Mouse (Mus musculus): ENCODE results near the gene Hist1h2be. TPM values are rescaled to one million over a fixed set of nuclear protein-coding genes. Genes with fewer than 3 reads are reported as not detected.
"Not testable (repeated sequence)": the region's sequence is repeated elsewhere in the genome, so short reads cannot be mapped to it uniquely, and the experiment has no call there.

Gene Hist1h2be
- total and polyA plus RNA-seq, 2 experiments, result 0.28 to 5.4 TPM

- peak; percentile 99 for DNase-seq (ENCODE audit: extremely low read depth, low read depth, low spot score)
- Histone ChIP-seq H3K27me3 (ENCODE audit: control insufficient read depth, insufficient read depth, low read length) (no peaks in the 10 kb centered on the region), H3K4me3 (ENCODE audit: insufficient read depth, low read depth, low read length) (peak within 1 kb of the TSS; percentile 58; the same call in 1 of the 2 replicates), H3K4me1 (ENCODE audit: control insufficient read depth, insufficient read depth, low read length) (peaks cover 14% of the 10 kb centered on the region; the same call in 1 of the 2 replicates), H3K9ac (ENCODE audit: low read depth, low read length) (peak within 1 kb of the TSS; percentile 79), H3K79me2 (ENCODE audit: control insufficient read depth, insufficient read depth, low read length) (no peaks in the 10 kb centered on the region), H3K36me3 (ENCODE audit: control insufficient read depth, insufficient read depth, low read length) (no peaks in the 10 kb centered on the region), H3K27ac (replicated peaks; ENCODE audit: insufficient read depth, low read depth, low read length) (peak within 1 kb of the TSS; percentile 73)
- TF ChIP-seq POLR2A (IDR thresholded peaks at IDR 0.05; ENCODE audit: extremely low read depth, insufficient read depth, low read length) (0 out of 2 replicates have a peak, but pooled peaks have one; percentile 47), CTCF (IDR thresholded peaks at IDR 0.05; ENCODE audit: low read depth, low read length) (no peak)
- WGBS, result under 1% methylated on average over 18 of the region's 18 CpGs
These were observed 49.9 kb downstream of the Hist1h2be start, which contains the start of the genes Hist1h2ae and Hist1h2bg for GRCm38 (mm10) chr13:23571022-23571503. TSS of gene Hist1h2ae (minus strand) at chr13:23571220. TSS of gene Hist1h2bg (plus strand) at chr13:23571396.

GRCm38 (mm10) chr13:23570261-23571021 is 50.5 kb downstream of the Hist1h2be start:
- 5% methylated on average over 29 of the region's 41 CpGs for WGBS
- H3K79me2 ChIP-seq (ENCODE audit: control insufficient read depth, insufficient read depth, low read length); H3K27me3 ChIP-seq (ENCODE audit: control insufficient read depth, insufficient read depth, low read length): not testable (repeated sequence)

GRCm38 (mm10) chr13:23564482-23564881 is 56.4 kb downstream of the Hist1h2be start:
- Histone ChIP-seq H3K36me3 (ENCODE audit: control insufficient read depth, insufficient read depth, low read length) (no peaks in the 10 kb centered on the region), H3K27me3 (ENCODE audit: control insufficient read depth, insufficient read depth, low read length) (no peaks in the 10 kb centered on the region), H3K4me1 (ENCODE audit: control insufficient read depth, insufficient read depth, low read length) (0 out of 2 replicates have a peak, but pooled peaks cover 4% of the 10 kb centered on the region), H3K9ac (ENCODE audit: low read depth, low read length) (no peak overlapping the region), H3K79me2 (ENCODE audit: control insufficient read depth, insufficient read depth, low read length) (no peaks in the 10 kb centered on the region), H3K4me3 (ENCODE audit: insufficient read depth, low read depth, low read length) (no peak overlapping the region), H3K27ac (replicated peaks; ENCODE audit: insufficient read depth, low read depth, low read length) (no peak overlapping the region)
- 62% methylated on average over 2 of the region's 2 CpGs for WGBS
- no peak for DNase-seq (ENCODE audit: extremely low read depth, low read depth, low spot score)
- TF ChIP-seq CTCF (IDR thresholded peaks at IDR 0.05; ENCODE audit: low read depth, low read length) (no peak), POLR2A (IDR thresholded peaks at IDR 0.05; ENCODE audit: extremely low read depth, insufficient read depth, low read length) (no peak)

More at GRCm38 (mm10) chr13:23570261-23571021, 50.5 kb downstream of the Hist1h2be start:
- peak overlapping the region; percentile 58 for H3K27ac ChIP-seq (replicated peaks; ENCODE audit: insufficient read depth, low read depth, low read length)
- not testable (repeated sequence) for DNase-seq (ENCODE audit: extremely low read depth, low read depth, low spot score); H3K36me3 ChIP-seq (ENCODE audit: control insufficient read depth, insufficient read depth, low read length)
- H3K4me3 ChIP-seq (ENCODE audit: insufficient read depth, low read depth, low read length), result peak overlapping the region; percentile 41; the same call in 1 of the 2 replicates
- H3K9ac ChIP-seq (ENCODE audit: low read depth, low read length), result peak overlapping the region; percentile 79
- H3K4me1 ChIP-seq (ENCODE audit: control insufficient read depth, insufficient read depth, low read length), result peaks cover 12% of the 10 kb centered on the region; the same call in 1 of the 2 replicates

- Histone ChIP-seq H3K79me2 (ENCODE audit: control insufficient read depth, insufficient read depth, low read length) (no peaks in the 10 kb centered on the region), H3K36me3 (ENCODE audit: control insufficient read depth, insufficient read depth, low read length) (no peaks in the 10 kb centered on the region), H3K27me3 (ENCODE audit: control insufficient read depth, insufficient read depth, low read length) (no peaks in the 10 kb centered on the region), H3K4me3 (ENCODE audit: insufficient read depth, low read depth, low read length) (peak overlapping the region; percentile 56), H3K9ac (ENCODE audit: low read depth, low read length) (peak overlapping the region; percentile 61), H3K4me1 (ENCODE audit: control insufficient read depth, insufficient read depth, low read length) (0 out of 2 replicates have a peak, but pooled peaks cover 4% of the 10 kb centered on the region), H3K27ac (replicated peaks; ENCODE audit: insufficient read depth, low read depth, low read length) (peak overlapping the region; percentile 90)
- DNase-seq (ENCODE audit: extremely low read depth, low read depth, low spot score), result peak; percentile 82
- 1% methylated on average over 18 of the region's 18 CpGs for WGBS
- no peak for TF ChIP-seq POLR2A (IDR thresholded peaks at IDR 0.05; ENCODE audit: extremely low read depth, insufficient read depth, low read length)
- peak; percentile 19; the same call in 1 of the 2 replicates for TF ChIP-seq CTCF (IDR thresholded peaks at IDR 0.05; ENCODE audit: low read depth, low read length)
These were observed 58.0 kb downstream of the Hist1h2be start for GRCm38 (mm10) chr13:23562699-23563462.

GRCm38 (mm10) chr13:23561883-23562659 is 58.9 kb downstream of the Hist1h2be start, which contains the start of gene Hist1h3e:
TSS of gene Hist1h3e (minus strand) at chr13:23562369.
- WGBS, result under 1% methylated on average over 60 of the region's 67 CpGs
- not testable (repeated sequence) for H3K36me3 ChIP-seq (ENCODE audit: control insufficient read depth, insufficient read depth, low read length); H3K27me3 ChIP-seq (ENCODE audit: control insufficient read depth, insufficient read depth, low read length); H3K79me2 ChIP-seq (ENCODE audit: control insufficient read depth, insufficient read depth, low read length); H3K4me1 ChIP-seq (ENCODE audit: control insufficient read depth, insufficient read depth, low read length)
- peak; percentile 99 for DNase-seq (ENCODE audit: extremely low read depth, low read depth, low spot score)
- Histone ChIP-seq H3K27ac (replicated peaks; ENCODE audit: insufficient read depth, low read depth, low read length) (peak within 1 kb of the TSS; percentile 90), H3K4me3 (ENCODE audit: insufficient read depth, low read depth, low read length) (peak within 1 kb of the TSS; percentile 61), H3K9ac (ENCODE audit: low read depth, low read length) (peak within 1 kb of the TSS; percentile 71)
- peak; percentile 94 for TF ChIP-seq POLR2A (IDR thresholded peaks at IDR 0.05; ENCODE audit: extremely low read depth, insufficient read depth, low read length)

DNA sequence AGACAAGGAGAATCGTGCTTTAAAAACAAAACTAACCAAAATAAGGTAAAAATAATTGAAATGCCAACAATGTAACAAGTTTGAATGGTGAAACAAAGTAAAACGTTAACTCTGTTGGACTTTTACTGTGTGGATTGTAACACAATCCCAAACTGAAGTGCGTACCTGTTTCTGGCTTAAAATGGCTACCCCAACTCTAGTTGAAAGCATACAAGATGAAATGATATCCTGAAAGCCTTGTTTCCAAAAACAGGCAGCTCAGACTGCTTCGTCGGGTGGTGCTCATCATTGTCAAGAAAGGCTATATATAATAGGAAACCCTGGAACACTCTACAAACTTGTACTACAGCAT is 59.4 kb downstream of the Hist1h2be start:
- H3K9ac ChIP-seq (ENCODE audit: low read depth, low read length), result peak overlapping the region; percentile 60
- H3K4me3 ChIP-seq (ENCODE audit: insufficient read depth, low read depth, low read length), result peak overlapping the region; percentile 59
- H3K4me1 ChIP-seq (ENCODE audit: control insufficient read depth, insufficient read depth, low read length); H3K36me3 ChIP-seq (ENCODE audit: control insufficient read depth, insufficient read depth, low read length); H3K79me2 ChIP-seq (ENCODE audit: control insufficient read depth, insufficient read depth, low read length); H3K27me3 ChIP-seq (ENCODE audit: control insufficient read depth, insufficient read depth, low read length); H3K27ac ChIP-seq (replicated peaks; ENCODE audit: insufficient read depth, low read depth, low read length); DNase-seq (ENCODE audit: extremely low read depth, low read depth, low spot score): not testable (repeated sequence)
- 0% methylated on average over 2 of the region's 5 CpGs for WGBS

DNA sequence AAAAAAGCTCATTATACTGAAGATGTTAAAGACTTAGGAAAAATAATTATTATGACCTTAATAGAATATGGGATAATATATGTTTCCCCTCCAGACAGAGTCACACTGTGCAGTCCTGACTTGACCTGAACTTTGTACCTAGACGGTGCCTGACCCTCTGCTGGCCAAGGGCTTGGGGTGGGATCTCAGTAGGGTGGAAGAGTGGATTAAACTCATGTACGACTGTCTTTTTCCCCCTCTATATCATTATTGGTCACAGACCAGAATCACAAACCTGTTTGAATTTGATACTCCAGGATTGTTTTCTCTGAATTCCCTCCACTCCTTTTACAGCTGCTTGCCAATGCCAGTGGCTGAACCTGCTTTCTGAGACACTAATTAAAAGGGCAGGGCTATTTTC is 60.2 kb downstream of the Hist1h2be start:
- not testable (repeated sequence) for H3K4me1 ChIP-seq (ENCODE audit: control insufficient read depth, insufficient read depth, low read length); H3K36me3 ChIP-seq (ENCODE audit: control insufficient read depth, insufficient read depth, low read length); DNase-seq (ENCODE audit: extremely low read depth, low read depth, low spot score); H3K4me3 ChIP-seq (ENCODE audit: insufficient read depth, low read depth, low read length); H3K27ac ChIP-seq (replicated peaks; ENCODE audit: insufficient read depth, low read depth, low read length); H3K9ac ChIP-seq (ENCODE audit: low read depth, low read length); H3K27me3 ChIP-seq (ENCODE audit: control insufficient read depth, insufficient read depth, low read length); H3K79me2 ChIP-seq (ENCODE audit: control insufficient read depth, insufficient read depth, low read length)
- WGBS, result 9% methylated on average over 2 of the region's 2 CpGs

Data from liver, adult 2 months (tissue).